Mouse (Mus musculus): ENCODE results near the gene Phyhd1.

Gene Phyhd1

GRCm38 (mm10) chr2:30285416-30286181, 19.6 kb downstream of the Phyhd1 start:
- no peak for DNase-seq (ENCODE audit: low spot score)

- peak; percentile 97 for DNase-seq (ENCODE audit: low spot score)
These were observed 20.4 kb downstream of the Phyhd1 start, which contains the start of the genes Dolk and Nup188 for GRCm38 (mm10) chr2:30286192-30287026. Gene Dolk (minus strand): TSS chr2:30286334. Gene Nup188 (plus strand): TSS chr2:30286397.

GRCm38 (mm10) chr2:30287027-30287373, 21.0 kb downstream of the Phyhd1 start:
- peak; percentile 68 for DNase-seq (ENCODE audit: low spot score)

DNA sequence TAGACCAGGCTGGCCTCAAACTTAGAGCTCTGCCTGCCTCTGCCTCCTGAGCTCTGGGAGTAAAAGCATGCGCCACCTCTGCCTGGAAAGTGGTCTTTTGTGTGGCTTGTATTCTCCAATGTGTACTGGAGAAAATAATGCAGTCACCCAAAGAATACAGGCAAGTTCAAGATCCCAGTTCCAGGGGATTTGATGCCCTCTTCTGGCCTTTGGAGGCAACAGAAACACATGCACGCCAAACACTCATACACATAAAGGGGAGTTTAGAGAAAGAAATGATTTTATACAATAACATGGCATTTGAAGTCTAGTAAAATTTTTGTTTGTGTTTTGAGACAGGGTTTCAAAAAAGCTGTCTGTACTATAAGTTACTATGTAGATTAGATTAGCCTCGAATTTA, 33.5 kb downstream of the Phyhd1 start:
- peak; percentile 6 for DNase-seq (ENCODE audit: low spot score)

DNA sequence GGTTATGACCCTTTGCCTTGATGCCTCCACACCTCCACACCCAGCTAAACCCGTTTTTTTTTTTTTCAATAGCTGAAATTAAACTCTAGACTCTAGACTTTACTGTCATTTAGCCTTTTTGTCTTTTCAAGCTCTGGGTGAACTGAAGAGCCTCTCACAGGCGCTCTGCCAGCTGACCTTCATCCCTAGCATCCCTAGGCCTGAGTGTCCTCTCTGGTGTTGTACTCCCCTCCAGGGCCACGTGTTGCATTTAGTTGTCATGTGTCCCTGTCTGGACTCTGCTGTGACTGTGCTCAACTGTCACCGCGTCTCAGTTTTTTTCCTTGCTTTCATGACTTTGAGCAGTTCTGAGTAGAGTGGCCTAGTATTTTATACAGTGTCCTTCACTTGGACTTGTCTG, 34.0 kb downstream of the Phyhd1 start:
- DNase-seq (ENCODE audit: low spot score) = no peak

- DNase-seq (ENCODE audit: low spot score) = no peak
These were observed 40.1 kb downstream of the Phyhd1 start for GRCm38 (mm10) chr2:30306087-30306486.

DNA sequence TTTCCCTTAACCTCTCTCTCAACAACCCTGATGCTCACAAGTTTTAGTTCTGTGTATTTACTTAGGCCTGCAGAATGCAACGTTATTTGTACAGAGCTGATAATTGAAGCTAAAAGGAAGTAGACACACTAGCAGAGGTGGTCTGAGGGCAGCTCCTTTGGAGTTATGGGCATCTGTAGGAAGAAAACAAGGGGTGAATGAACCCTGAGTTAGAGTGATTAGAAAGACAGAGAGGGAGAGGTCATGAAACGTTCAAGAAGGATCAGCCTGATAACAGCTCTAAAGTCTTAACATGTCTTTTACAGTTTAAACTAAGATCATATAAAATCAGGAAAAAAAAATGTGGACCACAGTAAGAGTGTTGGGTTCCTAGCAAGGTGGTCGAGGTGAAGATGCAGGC, 43.3 kb downstream of the Phyhd1 start:
- DNase-seq (ENCODE audit: low spot score) = no peak

GRCm38 (mm10) chr2:30311481-30311880, 45.5 kb downstream of the Phyhd1 start:
- no peak for DNase-seq (ENCODE audit: low spot score)

GRCm38 (mm10) chr2:30316136-30316535, 50.1 kb downstream of the Phyhd1 start:
- DNase-seq (ENCODE audit: low spot score) = peak; percentile 6

DNA sequence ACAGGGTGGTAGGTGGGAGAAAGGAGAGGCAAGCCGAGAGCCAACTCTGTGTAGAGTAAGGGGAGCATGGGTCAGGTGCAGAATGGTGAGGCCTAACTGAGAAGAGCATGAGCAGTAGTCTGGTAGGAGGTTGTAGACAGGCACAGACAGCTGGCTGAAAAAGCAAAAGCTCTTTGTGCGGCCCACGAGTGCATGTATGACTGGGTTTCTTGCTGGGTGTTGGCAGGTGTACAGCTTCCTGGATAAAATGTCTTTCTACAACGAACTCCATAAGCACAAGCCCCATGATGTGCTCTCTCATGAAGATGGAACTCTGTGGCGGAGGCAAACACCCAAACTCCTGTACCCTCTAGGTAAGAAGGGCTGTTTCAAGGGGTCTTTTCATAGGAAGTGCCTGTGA, 51.0 kb downstream of the Phyhd1 start:
- DNase-seq (ENCODE audit: low spot score) = no peak

GRCm38 (mm10) chr2:30319260-30319659, 53.3 kb downstream of the Phyhd1 start:
- DNase-seq (ENCODE audit: low spot score) = no peak

- no peak for DNase-seq (ENCODE audit: low spot score)
These were observed 57.1 kb downstream of the Phyhd1 start for GRCm38 (mm10) chr2:30323111-30323510.

DNA sequence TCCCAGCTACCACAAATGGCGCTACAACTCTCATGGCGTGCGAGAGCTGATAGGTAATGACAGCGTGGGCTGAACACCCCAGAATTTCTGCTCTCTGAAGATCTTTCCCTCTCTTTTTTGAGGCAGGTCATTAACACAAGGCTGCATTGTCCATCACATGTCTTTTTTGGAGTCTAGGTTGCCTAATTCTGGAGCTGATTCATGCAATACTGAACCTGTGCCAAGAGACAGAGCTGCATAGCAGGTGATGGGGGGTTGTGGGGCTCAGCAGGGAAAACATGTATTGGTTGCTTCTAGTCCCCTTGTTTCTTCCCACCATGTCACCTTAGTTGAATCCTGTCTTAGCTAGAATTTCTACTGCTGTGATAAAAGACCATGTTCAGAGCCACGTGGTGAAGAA, 59.3 kb downstream of the Phyhd1 start:
- no peak for DNase-seq (ENCODE audit: low spot score)

- no peak for DNase-seq (ENCODE audit: low spot score)
These were observed 61.3 kb downstream of the Phyhd1 start for GRCm38 (mm10) chr2:30327276-30327675.

DNA sequence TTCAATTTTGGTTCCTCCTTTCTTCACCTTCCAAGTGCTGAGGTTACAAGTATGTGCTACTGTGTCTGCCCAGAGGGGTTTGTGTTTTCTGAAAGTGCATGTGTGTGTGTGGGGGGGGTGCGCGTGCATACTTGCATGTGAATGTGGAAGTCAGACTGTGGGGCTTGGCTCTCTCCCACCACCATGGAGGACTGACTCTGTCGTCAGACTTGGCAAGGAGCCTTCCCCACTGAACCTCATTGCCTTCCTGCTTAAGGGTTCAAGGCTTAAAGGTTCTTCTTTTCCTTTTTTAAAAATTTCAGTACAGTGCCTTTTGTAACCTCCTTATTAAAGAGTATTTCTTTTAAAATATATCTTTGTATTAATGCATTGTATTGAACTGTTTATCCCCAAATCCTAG, 62.8 kb downstream of the Phyhd1 start:
- no peak for DNase-seq (ENCODE audit: low spot score)

Measured in embryo, embryonic 10.5 days (tissue).